Mouse (Mus musculus) layer of hippocampus, postnatal 10 days (tissue): ENCODE data around the gene Cyp4a14. TPM values are rescaled to one million over a fixed set of nuclear protein-coding genes. Genes with fewer than 3 reads are reported as not detected.
"Not testable (repeated sequence)": the region's sequence is repeated elsewhere in the genome, so short reads cannot be mapped to it uniquely, and the experiment has no call there.

Experiments used
- DNase-seq, 2 experiments: peaks; one replicate each; pipeline ENCODE4 v3.0.0; 2021; ENCODE audit warnings: low spot score in 2 of 2
- long read RNA-seq: library from polyadenylated mRNA; stranded (forward); transcript quantifications from one replicate; pipeline ENCODE4 v2.0.0, GENCODE M21; 2023
- total RNA-seq, 2 experiments: library from RNA; stranded (reverse); gene quantifications; 2 replicates each; pipeline ENCODE4 v1.2.3; 2021

Cyp4a14 gene
- total RNA-seq, result not detected
- long read RNA-seq, result 0 reads

GRCm38 (mm10) chr4:115496001-115496400 lies at the start of gene Cyp4a14:
Cyp4a14 (minus strand) TSS chr4:115496142.
- no peak for DNase-seq

GRCm38 (mm10) chr4:115545101-115545500 lies 49.2 kb upstream of the Cyp4a14 start:
- DNase-seq, result no peak

- no peak for DNase-seq
Observed at GRCm38 (mm10) chr4:115521766-115522165, 25.8 kb upstream of the Cyp4a14 start.

GRCm38 (mm10) chr4:115519444-115519843 lies 23.5 kb upstream of the Cyp4a14 start:
- DNase-seq, result no peak

- DNase-seq, result not testable (repeated sequence)
Observed at GRCm38 (mm10) chr4:115518000-115518399, 22.1 kb upstream of the Cyp4a14 start, which contains the start of gene Cyp4a10. Cyp4a10 (plus strand) TSS chr4:115518264.

GRCm38 (mm10) chr4:115513964-115514363 lies 18.0 kb upstream of the Cyp4a14 start:
- not testable (repeated sequence) for DNase-seq

- DNase-seq, result no peak
Observed at GRCm38 (mm10) chr4:115497466-115497865, 1.5 kb upstream of the Cyp4a14 start.

GRCm38 (mm10) chr4:115481006-115481652 lies 14.8 kb downstream of the Cyp4a14 start:
- DNase-seq, result no peak

GRCm38 (mm10) chr4:115476051-115476450 lies 19.9 kb downstream of the Cyp4a14 start:
- not testable (repeated sequence) for DNase-seq

- DNase-seq, result not testable (repeated sequence)
Observed at GRCm38 (mm10) chr4:115473585-115473984, 22.4 kb downstream of the Cyp4a14 start.

GRCm38 (mm10) chr4:115452304-115452703 lies 43.6 kb downstream of the Cyp4a14 start, which contains the start of gene Cyp4a30b:
Cyp4a30b (plus strand) TSS chr4:115452604.
- no peak for DNase-seq

GRCm38 (mm10) chr4:115450577-115451137 lies 45.3 kb downstream of the Cyp4a14 start:
- no peak for DNase-seq

Other genes starting within 250 kb of the Cyp4a14 start
- gene Cyp4a12a, start 197.1 kb downstream of the Cyp4a14 start, total RNA-seq, result not detected
- gene Cyp4a12b, start 84.5 kb downstream of the Cyp4a14 start, total RNA-seq, result not detected
- gene Cyp4a30b, start 43.5 kb downstream of the Cyp4a14 start, total RNA-seq, result not detected
- not detected for gene Cyp4a10, start 22.1 kb upstream of the Cyp4a14 start, total RNA-seq
- gene Cyp4a31, start 67.5 kb upstream of the Cyp4a14 start, total RNA-seq, result not detected
- not detected for gene Cyp4a32, start 104.8 kb upstream of the Cyp4a14 start, total RNA-seq
- gene Cyp4b1, start 151.6 kb upstream of the Cyp4a14 start, total RNA-seq, result 1 to 10 TPM; 2.1 to 2.7 TPM
- 10 to 100 TPM; 32.0 to 34.8 TPM for gene Efcab14, start 241.6 kb upstream of the Cyp4a14 start, total RNA-seq